Mouse (Mus musculus): Measurements from ENCODE around the gene Aak1. TPM values are rescaled to one million over a fixed set of nuclear protein-coding genes. Genes with fewer than 3 reads are reported as not detected.
A peak's percentile ranks its signal among the peaks of the same experiment; 100 is the strongest.
"Not testable (repeated sequence)": the region's sequence is repeated elsewhere in the genome, so short reads cannot be mapped to it uniquely, and the experiment has no call there.

Gene Aak1
- polyA plus RNA-seq, 1 experiment from 2014 or later = 13.8 TPM

GRCm38 (mm10) chr6:87002521-87003055 lies 153.3 kb downstream of the Aak1 start:
- 0 out of 2 replicates have a peak overlapping the region, but pooled peaks have one; percentile 18 for H3K27ac ChIP-seq
- no peak overlapping the region for H3K4me2 ChIP-seq
- H3K36me3 ChIP-seq = peaks cover 5% of the 10 kb centered on the region
- H3K9ac ChIP-seq = no peak overlapping the region
- H3K27me3 ChIP-seq (replicated peaks) = no peaks in the 10 kb centered on the region
- H3K9me3 ChIP-seq = no peaks in the 10 kb centered on the region
- 43% methylated on average over 8 of the region's 8 CpGs for WGBS
- no peak for ATAC-seq (ENCODE audit: insufficient read depth, low FRiP score, low read depth)
- 0 out of 2 replicates have a peak, but pooled peaks cover 4% of the 10 kb centered on the region for H3K4me1 ChIP-seq
- no peak overlapping the region for H3K4me3 ChIP-seq (replicated peaks)

- H3K27ac ChIP-seq = no peak overlapping the region
- H3K9me3 ChIP-seq = no peaks in the 10 kb centered on the region
- 68% methylated on average over 2 of the region's 2 CpGs for WGBS
- no peak overlapping the region for H3K9ac ChIP-seq
- H3K4me2 ChIP-seq = no peak overlapping the region
- H3K27me3 ChIP-seq (replicated peaks) = no peaks in the 10 kb centered on the region
- 0 out of 2 replicates have a peak, but pooled peaks cover 4% of the 10 kb centered on the region for H3K4me1 ChIP-seq
- ATAC-seq (ENCODE audit: insufficient read depth, low FRiP score, low read depth) = no peak
- H3K36me3 ChIP-seq = no peaks in the 10 kb centered on the region
- H3K4me3 ChIP-seq (replicated peaks) = no peak overlapping the region
These were observed 154.8 kb downstream of the Aak1 start for GRCm38 (mm10) chr6:87004099-87004498.

- ATAC-seq (ENCODE audit: insufficient read depth, low FRiP score, low read depth) = no peak
These were observed 156.3 kb downstream of the Aak1 start for GRCm38 (mm10) chr6:87005577-87005976.

GRCm38 (mm10) chr6:87008887-87009286 lies 159.6 kb downstream of the Aak1 start, which contains the start of gene Nfu1:
Gene Nfu1, plus strand, starts transcription at chr6:87009236.
- Histone ChIP-seq H3K27ac (peak within 1 kb of the TSS; percentile 85), H3K4me1 (peaks cover 4% of the 10 kb centered on the region; the same call in 1 of the 2 replicates), H3K4me3 (replicated peaks) (peak within 1 kb of the TSS; percentile 93), H3K9ac (peak within 1 kb of the TSS; percentile 89), H3K9me3 (no peaks in the 10 kb centered on the region), H3K4me2 (peak within 1 kb of the TSS; percentile 57), H3K36me3 (0 out of 2 replicates have a peak, but pooled peaks cover 2% of the 10 kb centered on the region), H3K27me3 (replicated peaks) (no peaks in the 10 kb centered on the region)
- no peak for ATAC-seq (ENCODE audit: insufficient read depth, low FRiP score, low read depth)
- WGBS = 73% methylated on average over 6 of the region's 6 CpGs

More at GRCm38 (mm10) chr6:87005577-87005976, 156.3 kb downstream of the Aak1 start:
- Histone ChIP-seq H3K4me3 (replicated peaks) (no peak overlapping the region), H3K4me2 (no peak overlapping the region), H3K36me3 (no peaks in the 10 kb centered on the region), H3K27ac (no peak overlapping the region), H3K9ac (no peak overlapping the region), H3K27me3 (replicated peaks) (no peaks in the 10 kb centered on the region), H3K4me1 (peaks cover 5% of the 10 kb centered on the region; the same call in 1 of the 2 replicates), H3K9me3 (no peaks in the 10 kb centered on the region)

GRCm38 (mm10) chr6:87009692-87010328 lies 160.5 kb downstream of the Aak1 start:
- Histone ChIP-seq H3K9ac (peak overlapping the region; percentile 89), H3K4me3 (replicated peaks) (peak overlapping the region; percentile 93), H3K4me2 (peak overlapping the region; percentile 57), H3K27ac (peak overlapping the region; percentile 85), H3K9me3 (no peaks in the 10 kb centered on the region), H3K4me1 (peaks cover 4% of the 10 kb centered on the region; the same call in 1 of the 2 replicates), H3K27me3 (replicated peaks) (no peaks in the 10 kb centered on the region), H3K36me3 (0 out of 2 replicates have a peak, but pooled peaks cover 2% of the 10 kb centered on the region)
- WGBS = under 1% methylated on average over 36 of the region's 36 CpGs
- ATAC-seq (ENCODE audit: insufficient read depth, low FRiP score, low read depth) = peak; percentile 96

GRCm38 (mm10) chr6:87016916-87017315 lies 167.6 kb downstream of the Aak1 start:
- H3K27ac ChIP-seq = no peak overlapping the region
- H3K9me3 ChIP-seq = no peaks in the 10 kb centered on the region
- H3K4me3 ChIP-seq (replicated peaks) = no peak overlapping the region
- H3K27me3 ChIP-seq (replicated peaks) = no peaks in the 10 kb centered on the region
- WGBS = 68% methylated on average over 4 of the region's 4 CpGs
- H3K36me3 ChIP-seq = peaks cover 42% of the 10 kb centered on the region
- no peak overlapping the region for H3K9ac ChIP-seq
- no peaks in the 10 kb centered on the region for H3K4me1 ChIP-seq
- ATAC-seq (ENCODE audit: insufficient read depth, low FRiP score, low read depth) = no peak
- no peak overlapping the region for H3K4me2 ChIP-seq

- WGBS = 92% methylated on average over 8 of the region's 8 CpGs
These were observed 169.6 kb downstream of the Aak1 start for GRCm38 (mm10) chr6:87018874-87019273.

GRCm38 (mm10) chr6:87021791-87022190 lies 172.5 kb downstream of the Aak1 start:
- H3K36me3 ChIP-seq = peaks cover 58% of the 10 kb centered on the region
- WGBS = 97% methylated on average over 12 of the region's 12 CpGs
- H3K27me3 ChIP-seq (replicated peaks) = no peaks in the 10 kb centered on the region
- H3K4me3 ChIP-seq (replicated peaks) = no peak overlapping the region
- no peaks in the 10 kb centered on the region for H3K9me3 ChIP-seq
- H3K4me2 ChIP-seq = no peak overlapping the region
- H3K27ac ChIP-seq = no peak overlapping the region
- no peak overlapping the region for H3K9ac ChIP-seq
- ATAC-seq (ENCODE audit: insufficient read depth, low FRiP score, low read depth) = no peak
- H3K4me1 ChIP-seq = no peaks in the 10 kb centered on the region

More at GRCm38 (mm10) chr6:87018874-87019273, 169.6 kb downstream of the Aak1 start:
- Histone ChIP-seq H3K27ac (no peak overlapping the region), H3K4me1 (no peaks in the 10 kb centered on the region), H3K4me2 (no peak overlapping the region), H3K36me3 (peaks cover 51% of the 10 kb centered on the region), H3K27me3 (replicated peaks) (no peaks in the 10 kb centered on the region), H3K9me3 (no peaks in the 10 kb centered on the region), H3K9ac (no peak overlapping the region), H3K4me3 (replicated peaks) (no peak overlapping the region)
- ATAC-seq (ENCODE audit: insufficient read depth, low FRiP score, low read depth) = no peak

GRCm38 (mm10) chr6:87026980-87027379 lies 177.7 kb downstream of the Aak1 start:
- 0 out of 2 replicates have a peak, but pooled peaks have one; percentile 43 for ATAC-seq (ENCODE audit: insufficient read depth, low FRiP score, low read depth)
- WGBS = 58% methylated on average over 7 of the region's 7 CpGs
- H3K9ac ChIP-seq = no peak overlapping the region
- no peaks in the 10 kb centered on the region for H3K4me1 ChIP-seq
- no peak overlapping the region for H3K4me3 ChIP-seq (replicated peaks)
- no peak overlapping the region for H3K27ac ChIP-seq
- H3K36me3 ChIP-seq = peaks cover 18% of the 10 kb centered on the region
- no peak overlapping the region for H3K4me2 ChIP-seq
- H3K27me3 ChIP-seq (replicated peaks) = no peaks in the 10 kb centered on the region
- no peaks in the 10 kb centered on the region for H3K9me3 ChIP-seq

- Histone ChIP-seq H3K4me2 (no peak overlapping the region), H3K9me3 (no peaks in the 10 kb centered on the region), H3K36me3 (0 out of 2 replicates have a peak, but pooled peaks cover 6% of the 10 kb centered on the region), H3K27me3 (replicated peaks) (no peaks in the 10 kb centered on the region), H3K4me3 (replicated peaks) (no peak overlapping the region), H3K4me1 (no peaks in the 10 kb centered on the region), H3K9ac (no peak overlapping the region), H3K27ac (no peak overlapping the region)
- ATAC-seq (ENCODE audit: insufficient read depth, low FRiP score, low read depth) = no peak
These were observed 179.6 kb downstream of the Aak1 start for GRCm38 (mm10) chr6:87028881-87029280.

GRCm38 (mm10) chr6:87031310-87031709 lies 182.0 kb downstream of the Aak1 start:
- H3K4me3 ChIP-seq (replicated peaks); H3K9ac ChIP-seq; H3K36me3 ChIP-seq; H3K27ac ChIP-seq; H3K4me2 ChIP-seq; ATAC-seq (ENCODE audit: insufficient read depth, low FRiP score, low read depth); H3K27me3 ChIP-seq (replicated peaks); H3K4me1 ChIP-seq; H3K9me3 ChIP-seq: not testable (repeated sequence)
- 59% methylated on average over 7 of the region's 7 CpGs for WGBS

GRCm38 (mm10) chr6:87032401-87032800 lies 183.1 kb downstream of the Aak1 start:
- no peak overlapping the region for H3K27ac ChIP-seq
- ATAC-seq (ENCODE audit: insufficient read depth, low FRiP score, low read depth) = no peak
- no peak overlapping the region for H3K4me3 ChIP-seq (replicated peaks)
- WGBS = 77% methylated on average over 3 of the region's 3 CpGs
- no peak overlapping the region for H3K9ac ChIP-seq
- H3K4me2 ChIP-seq = no peak overlapping the region
- H3K27me3 ChIP-seq (replicated peaks) = no peaks in the 10 kb centered on the region
- no peaks in the 10 kb centered on the region for H3K4me1 ChIP-seq
- H3K9me3 ChIP-seq = no peaks in the 10 kb centered on the region
- H3K36me3 ChIP-seq = no peaks in the 10 kb centered on the region
